Mouse (Mus musculus): Measurements from ENCODE around the gene Vamp1.

- TF ChIP-seq CTCF (IDR thresholded peaks at IDR 0.05; ENCODE audit: low read depth, low read length) (no peak), GATA1 (IDR thresholded peaks at IDR 0.05; ENCODE audit: borderline replicate concordance, low read length) (no peak), GATA2 (IDR thresholded peaks at IDR 0.05; ENCODE audit: borderline replicate concordance, low read depth, low read length) (no peak), TAL1 (conservative IDR thresholded peaks at IDR 0.05; ENCODE audit: low read depth, low read length) (no peak)
Observed at GRCm38 (mm10) chr6:125234520-125234828, 19.1 kb downstream of the Vamp1 start.
